Mouse (Mus musculus): Measurements from ENCODE around the gene Speg. TPM values are rescaled to one million over a fixed set of nuclear protein-coding genes. Genes with fewer than 3 reads are reported as not detected.

Gene Speg
- polyA plus RNA-seq, 1 experiment from 2014 or later: 33.5 TPM

- H3K27ac ChIP-seq (ENCODE audit: low read length): no peak overlapping the region
- peaks cover 24% of the 10 kb centered on the region for H3K27me3 ChIP-seq (replicated peaks; ENCODE audit: control insufficient read depth, insufficient read depth, low read length)
- peaks cover 28% of the 10 kb centered on the region for H3K4me1 ChIP-seq (ENCODE audit: control insufficient read depth, insufficient read depth, low read length)
- WGBS: 61% methylated on average over 8 of the region's 8 CpGs
- no peak overlapping the region for H3K4me2 ChIP-seq (ENCODE audit: low read depth, low read length)
- no peak overlapping the region for H3K9ac ChIP-seq (ENCODE audit: low read depth, low read length)
- H3K9me3 ChIP-seq (ENCODE audit: control insufficient read depth, low read length): no peaks in the 10 kb centered on the region
- no peak for ATAC-seq
- 0 out of 2 replicates have a peak, but pooled peaks cover 5% of the 10 kb centered on the region for H3K36me3 ChIP-seq (ENCODE audit: control insufficient read depth, insufficient read depth, low read length)
- no peak overlapping the region for H3K4me3 ChIP-seq (ENCODE audit: low read length)
Measured at GRCm38 (mm10) chr1:75442811-75443210, 67.7 kb downstream of the Speg start.

GRCm38 (mm10) chr1:75443247-75444024 lies 68.3 kb downstream of the Speg start:
- Histone ChIP-seq H3K27me3 (replicated peaks; ENCODE audit: control insufficient read depth, insufficient read depth, low read length) (peaks cover 30% of the 10 kb centered on the region), H3K27ac (ENCODE audit: low read length) (no peak overlapping the region; the same call in 1 of the 2 replicates), H3K36me3 (ENCODE audit: control insufficient read depth, insufficient read depth, low read length) (0 out of 2 replicates have a peak, but pooled peaks cover 5% of the 10 kb centered on the region), H3K4me2 (ENCODE audit: low read depth, low read length) (no peak overlapping the region), H3K9me3 (ENCODE audit: control insufficient read depth, low read length) (no peaks in the 10 kb centered on the region), H3K4me1 (ENCODE audit: control insufficient read depth, insufficient read depth, low read length) (peaks cover 32% of the 10 kb centered on the region), H3K4me3 (ENCODE audit: low read length) (no peak overlapping the region), H3K9ac (ENCODE audit: low read depth, low read length) (no peak overlapping the region)
- ATAC-seq: no peak
- WGBS: 51% methylated on average over 13 of the region's 13 CpGs

GRCm38 (mm10) chr1:75444208-75444607 lies 69.1 kb downstream of the Speg start:
- Histone ChIP-seq H3K4me2 (ENCODE audit: low read depth, low read length) (no peak overlapping the region), H3K4me3 (ENCODE audit: low read length) (no peak overlapping the region), H3K4me1 (ENCODE audit: control insufficient read depth, insufficient read depth, low read length) (peaks cover 39% of the 10 kb centered on the region), H3K27ac (ENCODE audit: low read length) (no peak overlapping the region), H3K27me3 (replicated peaks; ENCODE audit: control insufficient read depth, insufficient read depth, low read length) (peaks cover 36% of the 10 kb centered on the region), H3K9me3 (ENCODE audit: control insufficient read depth, low read length) (no peaks in the 10 kb centered on the region), H3K36me3 (ENCODE audit: control insufficient read depth, insufficient read depth, low read length) (0 out of 2 replicates have a peak, but pooled peaks cover 5% of the 10 kb centered on the region), H3K9ac (ENCODE audit: low read depth, low read length) (no peak overlapping the region)
- WGBS: 57% methylated on average over 3 of the region's 3 CpGs
- ATAC-seq: no peak

- Histone ChIP-seq H3K4me2 (ENCODE audit: low read depth, low read length) (no peak overlapping the region), H3K27ac (ENCODE audit: low read length) (no peak overlapping the region), H3K4me3 (ENCODE audit: low read length) (no peak overlapping the region), H3K27me3 (replicated peaks; ENCODE audit: control insufficient read depth, insufficient read depth, low read length) (peaks cover 46% of the 10 kb centered on the region), H3K9me3 (ENCODE audit: control insufficient read depth, low read length) (no peaks in the 10 kb centered on the region), H3K36me3 (ENCODE audit: control insufficient read depth, insufficient read depth, low read length) (0 out of 2 replicates have a peak, but pooled peaks cover 5% of the 10 kb centered on the region), H3K4me1 (ENCODE audit: control insufficient read depth, insufficient read depth, low read length) (peaks cover 45% of the 10 kb centered on the region), H3K9ac (ENCODE audit: low read depth, low read length) (no peak overlapping the region)
- 21% methylated on average over 9 of the region's 9 CpGs for WGBS
- 0 out of 2 replicates have a peak, but pooled peaks have one; percentile 7 for ATAC-seq
Measured at GRCm38 (mm10) chr1:75445141-75445701, 70.1 kb downstream of the Speg start.

- Histone ChIP-seq H3K4me1 (ENCODE audit: control insufficient read depth, insufficient read depth, low read length) (peaks cover 52% of the 10 kb centered on the region), H3K27ac (ENCODE audit: low read length) (no peak overlapping the region; the same call in 1 of the 2 replicates), H3K36me3 (ENCODE audit: control insufficient read depth, insufficient read depth, low read length) (no peaks in the 10 kb centered on the region), H3K27me3 (replicated peaks; ENCODE audit: control insufficient read depth, insufficient read depth, low read length) (peaks cover 54% of the 10 kb centered on the region), H3K9me3 (ENCODE audit: control insufficient read depth, low read length) (no peaks in the 10 kb centered on the region), H3K9ac (ENCODE audit: low read depth, low read length) (peak overlapping the region; percentile 38), H3K4me2 (ENCODE audit: low read depth, low read length) (peak overlapping the region; percentile 34), H3K4me3 (ENCODE audit: low read length) (peak overlapping the region; percentile 11; the same call in 1 of the 2 replicates)
- 1% methylated on average over 22 of the region's 22 CpGs for WGBS
- peak; percentile 61 for ATAC-seq
Measured at GRCm38 (mm10) chr1:75445751-75446611, 70.9 kb downstream of the Speg start.

- peak; percentile 20 for ATAC-seq
- Histone ChIP-seq H3K36me3 (ENCODE audit: control insufficient read depth, insufficient read depth, low read length) (no peaks in the 10 kb centered on the region), H3K4me3 (ENCODE audit: low read length) (peak overlapping the region; percentile 2; the same call in 1 of the 2 replicates), H3K4me1 (ENCODE audit: control insufficient read depth, insufficient read depth, low read length) (peaks cover 52% of the 10 kb centered on the region), H3K9ac (ENCODE audit: low read depth, low read length) (no peak overlapping the region; the same call in none of the 2 replicates), H3K9me3 (ENCODE audit: control insufficient read depth, low read length) (no peaks in the 10 kb centered on the region), H3K27ac (ENCODE audit: low read length) (no peak overlapping the region; the same call in 1 of the 2 replicates), H3K4me2 (ENCODE audit: low read depth, low read length) (0 out of 2 replicates have a peak overlapping the region, but pooled peaks have one; percentile 23), H3K27me3 (replicated peaks; ENCODE audit: control insufficient read depth, insufficient read depth, low read length) (peaks cover 61% of the 10 kb centered on the region)
- WGBS: 6% methylated on average over 20 of the region's 20 CpGs
Measured at GRCm38 (mm10) chr1:75446656-75447055, 71.6 kb downstream of the Speg start.

GRCm38 (mm10) chr1:75447265-75448051 lies 72.4 kb downstream of the Speg start:
- Histone ChIP-seq H3K27me3 (replicated peaks; ENCODE audit: control insufficient read depth, insufficient read depth, low read length) (peaks cover 67% of the 10 kb centered on the region), H3K9me3 (ENCODE audit: control insufficient read depth, low read length) (no peaks in the 10 kb centered on the region), H3K27ac (ENCODE audit: low read length) (no peak overlapping the region), H3K9ac (ENCODE audit: low read depth, low read length) (peak overlapping the region; percentile 57), H3K36me3 (ENCODE audit: control insufficient read depth, insufficient read depth, low read length) (no peaks in the 10 kb centered on the region), H3K4me3 (ENCODE audit: low read length) (peak overlapping the region; percentile 22; the same call in 1 of the 2 replicates), H3K4me2 (ENCODE audit: low read depth, low read length) (peak overlapping the region; percentile 37), H3K4me1 (ENCODE audit: control insufficient read depth, insufficient read depth, low read length) (peaks cover 52% of the 10 kb centered on the region)
- no peak for ATAC-seq
- WGBS: 6% methylated on average over 10 of the region's 10 CpGs

- Histone ChIP-seq H3K27me3 (replicated peaks; ENCODE audit: control insufficient read depth, insufficient read depth, low read length) (peaks cover 71% of the 10 kb centered on the region), H3K4me2 (ENCODE audit: low read depth, low read length) (peak overlapping the region; percentile 9; the same call in 1 of the 2 replicates), H3K9me3 (ENCODE audit: control insufficient read depth, low read length) (no peaks in the 10 kb centered on the region), H3K4me1 (ENCODE audit: control insufficient read depth, insufficient read depth, low read length) (peaks cover 52% of the 10 kb centered on the region), H3K4me3 (ENCODE audit: low read length) (no peak overlapping the region), H3K9ac (ENCODE audit: low read depth, low read length) (peak overlapping the region; percentile 57), H3K27ac (ENCODE audit: low read length) (no peak overlapping the region), H3K36me3 (ENCODE audit: control insufficient read depth, insufficient read depth, low read length) (no peaks in the 10 kb centered on the region)
- 5% methylated on average over 7 of the region's 7 CpGs for WGBS
- no peak for ATAC-seq
Measured at GRCm38 (mm10) chr1:75448052-75448431, 72.9 kb downstream of the Speg start.
